Mouse (Mus musculus) E14TG2a.4 (cell line): ENCODE measurements around the gene Sema3g.
A peak's percentile ranks its signal among the peaks of the same experiment; 100 is the strongest.

ENCODE experiments used
- H3K27me3 ChIP-seq: 2 replicates; pipeline ENCODE4 v1.6.1; 2014; ENCODE audit warnings: low read length, control low read depth; ENCODE audit not compliant: insufficient read depth
- H3K36me3 ChIP-seq: 2 replicates; pipeline ENCODE4 v1.6.1; 2014; ENCODE audit warnings: low read length, control low read depth; ENCODE audit not compliant: insufficient read depth
- H3K4me1 ChIP-seq: replicated peaks from 2 replicates; pipeline ENCODE4 v1.6.1; 2014; ENCODE audit warnings: low read depth, low read length, control low read depth
- H3K4me3 ChIP-seq: replicated peaks from 2 replicates; pipeline ENCODE4 v1.5.1; 2014; ENCODE audit warnings: mild to moderate bottlenecking, low read length
- H3K9me3 ChIP-seq: 2 replicates; pipeline ENCODE4 v1.6.1; 2014; ENCODE audit warnings: low read length, control low read depth
- CTCF ChIP-seq: conservative IDR thresholded peaks from 2 replicates; pipeline ENCODE4 v1.5.1; 2014; ENCODE audit warnings: low read length
- NANOG ChIP-seq: IDR thresholded peaks from 2 replicates; pipeline ENCODE4 v1.6.1; 2014; ENCODE audit warnings: borderline replicate concordance, low read length, mixed read lengths
- POU5F1 ChIP-seq: IDR thresholded peaks from 2 replicates; pipeline ENCODE4 v1.6.1; 2014; ENCODE audit warnings: low read length, borderline replicate concordance

Sema3g gene

GRCm38 (mm10) chr14:31245946-31246345, 28.3 kb downstream of the Sema3g start:
- H3K4me3 ChIP-seq: no peak overlapping the region
- H3K4me1 ChIP-seq: peaks cover 8% of the 10 kb centered on the region
- H3K9me3 ChIP-seq: no peaks in the 10 kb centered on the region
- no peaks in the 10 kb centered on the region for H3K36me3 ChIP-seq
- peaks cover 25% of the 10 kb centered on the region for H3K27me3 ChIP-seq
- TF ChIP-seq NANOG (no peak), CTCF (no peak), POU5F1 (no peak)

GRCm38 (mm10) chr14:31248396-31248795, 30.7 kb downstream of the Sema3g start:
- peaks cover 25% of the 10 kb centered on the region for H3K27me3 ChIP-seq
- no peak overlapping the region for H3K4me3 ChIP-seq
- peaks cover 10% of the 10 kb centered on the region for H3K36me3 ChIP-seq
- no peak for TF ChIP-seq POU5F1
- no peak for TF ChIP-seq CTCF
- no peak for TF ChIP-seq NANOG
- H3K4me1 ChIP-seq: peaks cover 21% of the 10 kb centered on the region
- H3K9me3 ChIP-seq: no peaks in the 10 kb centered on the region

- Histone ChIP-seq H3K36me3 (peaks cover 30% of the 10 kb centered on the region), H3K27me3 (peaks cover 20% of the 10 kb centered on the region), H3K4me1 (peaks cover 21% of the 10 kb centered on the region), H3K9me3 (no peaks in the 10 kb centered on the region), H3K4me3 (peak overlapping the region; percentile 99)
- TF ChIP-seq NANOG (no peak), CTCF (no peak), POU5F1 (no peak)
Measured at GRCm38 (mm10) chr14:31250222-31251083, 32.8 kb downstream of the Sema3g start.

GRCm38 (mm10) chr14:31251084-31251604, 33.5 kb downstream of the Sema3g start, which contains the start of the genes Phf7 and Bap1:
Gene Phf7, minus strand, starts transcription at chr14:31251317.
Gene Bap1, plus strand, starts transcription at chr14:31251450.
- TF ChIP-seq CTCF: no peak
- no peak for TF ChIP-seq POU5F1
- no peak for TF ChIP-seq NANOG
- H3K4me1 ChIP-seq: peaks cover 21% of the 10 kb centered on the region
- peaks cover 37% of the 10 kb centered on the region for H3K36me3 ChIP-seq
- H3K4me3 ChIP-seq: peak within 1 kb of the TSS; percentile 99
- H3K27me3 ChIP-seq: peaks cover 20% of the 10 kb centered on the region
- H3K9me3 ChIP-seq: no peaks in the 10 kb centered on the region

- peaks cover 15% of the 10 kb centered on the region for H3K27me3 ChIP-seq
- H3K9me3 ChIP-seq: no peaks in the 10 kb centered on the region
- H3K4me3 ChIP-seq: peak overlapping the region; percentile 99
- no peak for TF ChIP-seq CTCF
- TF ChIP-seq POU5F1: no peak
- no peak for TF ChIP-seq NANOG
- peaks cover 42% of the 10 kb centered on the region for H3K36me3 ChIP-seq
- H3K4me1 ChIP-seq: peaks cover 21% of the 10 kb centered on the region
Measured at GRCm38 (mm10) chr14:31251626-31252025, 34.0 kb downstream of the Sema3g start.

- TF ChIP-seq POU5F1: no peak
- no peak for TF ChIP-seq NANOG
- no peak for TF ChIP-seq CTCF
- Histone ChIP-seq H3K4me3 (peak overlapping the region; percentile 99), H3K27me3 (peaks cover 14% of the 10 kb centered on the region), H3K4me1 (peaks cover 21% of the 10 kb centered on the region), H3K9me3 (no peaks in the 10 kb centered on the region), H3K36me3 (peaks cover 47% of the 10 kb centered on the region)
Measured at GRCm38 (mm10) chr14:31252091-31252490, 34.4 kb downstream of the Sema3g start.

- Histone ChIP-seq H3K9me3 (no peaks in the 10 kb centered on the region), H3K4me3 (no peak overlapping the region), H3K4me1 (no peaks in the 10 kb centered on the region), H3K27me3 (no peaks in the 10 kb centered on the region), H3K36me3 (peaks cover 88% of the 10 kb centered on the region)
- no peak for TF ChIP-seq NANOG
- no peak for TF ChIP-seq POU5F1
- TF ChIP-seq CTCF: no peak
Measured at GRCm38 (mm10) chr14:31258476-31259050, 40.9 kb downstream of the Sema3g start.

GRCm38 (mm10) chr14:31260374-31260773, 42.7 kb downstream of the Sema3g start:
- Histone ChIP-seq H3K4me1 (no peaks in the 10 kb centered on the region), H3K4me3 (no peak overlapping the region), H3K9me3 (no peaks in the 10 kb centered on the region), H3K27me3 (no peaks in the 10 kb centered on the region), H3K36me3 (peaks cover 70% of the 10 kb centered on the region)
- TF ChIP-seq CTCF: no peak
